Mouse (Mus musculus) lung, postnatal 25 days (tissue): Measurements from ENCODE around the gene Aip.

Experiments used
- DNase-seq: peaks from one replicate; pipeline ENCODE4 v3.0.0; 2022; ENCODE audit warnings: low spot score

Aip gene

GRCm38 (mm10) chr19:4112063-4112960 lies 13.3 kb downstream of the Aip start:
- no peak for DNase-seq

GRCm38 (mm10) chr19:4108535-4108934 lies 17.1 kb downstream of the Aip start:
- DNase-seq: no peak

- DNase-seq: no peak
These were observed 19.0 kb downstream of the Aip start for GRCm38 (mm10) chr19:4106654-4107053.

GRCm38 (mm10) chr19:4104675-4105194 lies 20.9 kb downstream of the Aip start:
- no peak for DNase-seq

- DNase-seq: no peak
These were observed 21.9 kb downstream of the Aip start for GRCm38 (mm10) chr19:4103792-4104191.

GRCm38 (mm10) chr19:4103294-4103693 lies 22.4 kb downstream of the Aip start:
- DNase-seq: no peak

- DNase-seq: no peak
These were observed 23.0 kb downstream of the Aip start for GRCm38 (mm10) chr19:4102626-4103025.

- DNase-seq: no peak
These were observed 23.6 kb downstream of the Aip start for GRCm38 (mm10) chr19:4102049-4102448.

- no peak for DNase-seq
These were observed 24.2 kb downstream of the Aip start for GRCm38 (mm10) chr19:4101466-4101865.

GRCm38 (mm10) chr19:4100718-4101261 lies 24.9 kb downstream of the Aip start:
- no peak for DNase-seq

GRCm38 (mm10) chr19:4099837-4100717 lies 25.6 kb downstream of the Aip start, which contains the start of gene Pitpnm1:
Gene Pitpnm1 (plus strand): TSS chr19:4099998.
- peak; percentile 83 for DNase-seq

- DNase-seq: peak; percentile 95
These were observed 26.6 kb downstream of the Aip start for GRCm38 (mm10) chr19:4099056-4099455.

GRCm38 (mm10) chr19:4098426-4098825 lies 27.2 kb downstream of the Aip start:
- DNase-seq: no peak

GRCm38 (mm10) chr19:4097441-4097825 lies 28.2 kb downstream of the Aip start:
- DNase-seq: peak; percentile 91

GRCm38 (mm10) chr19:4096642-4097440 lies 28.8 kb downstream of the Aip start, which contains the start of gene Cdk2ap2:
Gene Cdk2ap2 (plus strand): TSS chr19:4097182.
- DNase-seq: peak; percentile 100

- no peak for DNase-seq
These were observed 29.9 kb downstream of the Aip start for GRCm38 (mm10) chr19:4095802-4096201.

GRCm38 (mm10) chr19:4094774-4095303 lies 30.8 kb downstream of the Aip start:
- DNase-seq: no peak

- DNase-seq: no peak
These were observed 31.3 kb downstream of the Aip start for GRCm38 (mm10) chr19:4094348-4094747.

- DNase-seq: peak; percentile 18
These were observed 31.9 kb downstream of the Aip start for GRCm38 (mm10) chr19:4093772-4094171.

- no peak for DNase-seq
These were observed 32.9 kb downstream of the Aip start for GRCm38 (mm10) chr19:4092750-4093149.

- no peak for DNase-seq
These were observed 34.3 kb downstream of the Aip start for GRCm38 (mm10) chr19:4091383-4091782.
